Mouse (Mus musculus): ENCODE measurements around the gene Angptl4.

Gene Angptl4

GRCm38 (mm10) chr17:33804205-33804604, 22.6 kb upstream of the Angptl4 start:
- no peak for DNase-seq (ENCODE audit: low spot score)

GRCm38 (mm10) chr17:33802221-33802620, 20.6 kb upstream of the Angptl4 start:
- DNase-seq (ENCODE audit: low spot score): peak; percentile 57

DNA sequence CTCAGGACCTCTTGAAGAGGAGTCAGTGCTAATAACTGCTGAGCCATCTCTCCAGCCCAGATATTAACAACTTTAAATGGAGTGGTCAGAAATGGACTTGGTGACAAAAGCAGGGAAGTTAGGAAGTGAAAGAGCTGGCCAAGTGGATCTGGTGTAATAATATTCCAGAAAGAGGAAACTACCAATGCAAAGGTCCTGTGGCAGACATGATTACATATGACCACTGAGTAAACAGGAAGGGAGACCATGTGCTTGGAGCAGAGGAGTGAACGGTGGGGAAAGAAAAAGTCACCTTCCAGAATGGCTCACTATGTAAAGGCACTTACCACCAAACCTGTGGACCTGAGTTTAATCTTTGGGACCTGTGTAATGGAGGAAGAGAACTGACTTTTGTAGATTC, 17.6 kb upstream of the Angptl4 start:
- no peak for DNase-seq (ENCODE audit: low spot score)

GRCm38 (mm10) chr17:33798306-33798705, 16.7 kb upstream of the Angptl4 start:
- DNase-seq (ENCODE audit: low spot score): peak; percentile 81

DNA sequence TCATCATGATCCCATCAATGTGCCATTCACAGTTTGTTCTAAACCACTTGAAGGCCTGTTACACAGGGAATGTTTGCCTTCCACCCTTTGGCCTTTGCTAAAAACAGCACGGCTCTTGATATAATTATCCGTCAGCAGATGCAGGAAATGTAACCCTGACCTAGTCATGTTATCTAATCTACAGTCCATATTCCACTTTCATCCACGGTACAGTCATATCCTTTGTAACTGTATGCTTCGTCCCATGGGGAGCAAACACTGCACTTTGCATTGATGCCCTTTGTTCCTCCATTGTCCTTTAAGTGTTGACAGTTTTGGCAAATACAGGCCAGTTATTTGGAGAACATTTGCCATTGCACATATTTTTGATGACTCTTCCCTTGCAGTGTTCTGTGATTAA, 7.1 kb upstream of the Angptl4 start:
- peak; percentile 53 for DNase-seq (ENCODE audit: low spot score)

DNA sequence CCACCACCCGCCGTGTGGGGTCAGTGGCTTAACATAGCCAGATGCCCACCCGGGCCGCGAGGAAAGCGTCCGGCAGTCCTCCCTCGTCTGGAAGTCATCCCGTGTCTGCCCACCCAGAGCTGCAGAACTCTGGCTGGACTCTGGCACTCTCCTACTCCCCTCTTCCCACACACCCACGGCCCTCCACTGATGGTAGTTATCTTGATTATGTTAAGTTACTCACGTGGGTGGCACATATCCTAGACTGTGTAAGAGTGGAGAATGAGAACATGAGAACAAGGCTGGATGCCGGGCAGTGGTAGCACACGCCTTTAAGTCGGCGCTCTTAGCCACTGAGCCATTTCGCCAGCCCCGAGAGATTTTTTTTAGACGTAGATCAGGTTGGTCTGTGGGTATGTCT, 4.7 kb upstream of the Angptl4 start:
- no peak for DNase-seq (ENCODE audit: low spot score)

DNA sequence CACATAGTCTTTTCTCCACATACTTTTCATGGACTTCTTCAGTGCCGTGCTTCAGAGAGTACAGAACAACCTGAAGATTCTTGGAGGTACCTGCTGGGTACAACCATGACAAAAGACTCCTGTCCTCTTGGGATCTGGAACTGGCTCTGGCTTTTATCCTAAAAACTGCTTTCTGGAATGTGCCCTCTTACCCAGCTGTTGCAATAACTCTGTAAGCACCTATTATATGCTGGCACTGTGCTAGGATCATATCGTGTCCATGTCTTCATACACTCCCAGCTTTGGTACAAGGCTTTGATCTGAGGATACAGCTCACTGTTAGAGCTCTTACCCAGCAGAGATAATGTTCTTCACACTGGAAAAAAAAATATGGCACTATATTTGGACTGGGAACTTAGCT, 3.3 kb upstream of the Angptl4 start:
- DNase-seq (ENCODE audit: low spot score): peak; percentile 52

- peak; percentile 97 for DNase-seq (ENCODE audit: low spot score)
Observed at GRCm38 (mm10) chr17:33783408-33783807, 1.8 kb upstream of the Angptl4 start.

DNA sequence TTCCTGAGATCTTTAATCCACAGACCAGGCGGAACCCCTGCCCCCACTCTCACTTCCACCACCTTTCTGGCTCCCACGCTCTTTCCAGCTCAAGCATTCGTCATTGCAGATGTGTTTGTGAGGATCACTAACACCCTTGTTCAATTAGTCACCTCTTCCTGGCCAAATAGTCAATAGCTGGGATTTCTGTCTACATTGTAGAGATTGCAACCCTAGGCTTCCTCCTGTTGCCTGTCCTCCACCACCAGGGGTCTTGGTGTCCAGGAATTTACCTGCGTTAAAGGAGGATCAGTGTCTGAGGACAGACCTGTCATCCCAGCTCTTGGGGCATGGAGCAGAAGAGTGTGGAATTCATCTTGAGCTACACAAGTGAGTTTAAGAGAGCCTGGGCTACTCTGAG, 437 bp upstream of the Angptl4 start:
- DNase-seq (ENCODE audit: low spot score): no peak

- DNase-seq (ENCODE audit: low spot score): peak; percentile 90
Observed at GRCm38 (mm10) chr17:33780431-33780830, 1.2 kb downstream of the Angptl4 start.

DNA sequence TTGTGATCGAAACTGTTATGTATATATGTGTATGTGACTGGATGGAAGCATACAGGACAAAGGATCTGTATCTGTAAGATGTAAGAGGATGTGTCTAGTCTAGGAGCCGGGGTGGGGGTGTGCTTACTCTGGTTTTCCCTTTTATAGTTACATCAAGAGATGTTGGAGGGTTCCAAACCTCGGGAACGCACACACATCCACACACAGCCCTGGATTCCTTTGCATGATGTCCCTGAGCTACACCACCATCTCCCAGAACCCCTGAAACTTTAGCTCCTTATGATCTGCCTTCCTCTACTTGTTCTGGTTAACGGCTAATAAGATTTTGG, 1.7 kb downstream of the Angptl4 start:
- no peak for DNase-seq (ENCODE audit: low spot score)

DNA sequence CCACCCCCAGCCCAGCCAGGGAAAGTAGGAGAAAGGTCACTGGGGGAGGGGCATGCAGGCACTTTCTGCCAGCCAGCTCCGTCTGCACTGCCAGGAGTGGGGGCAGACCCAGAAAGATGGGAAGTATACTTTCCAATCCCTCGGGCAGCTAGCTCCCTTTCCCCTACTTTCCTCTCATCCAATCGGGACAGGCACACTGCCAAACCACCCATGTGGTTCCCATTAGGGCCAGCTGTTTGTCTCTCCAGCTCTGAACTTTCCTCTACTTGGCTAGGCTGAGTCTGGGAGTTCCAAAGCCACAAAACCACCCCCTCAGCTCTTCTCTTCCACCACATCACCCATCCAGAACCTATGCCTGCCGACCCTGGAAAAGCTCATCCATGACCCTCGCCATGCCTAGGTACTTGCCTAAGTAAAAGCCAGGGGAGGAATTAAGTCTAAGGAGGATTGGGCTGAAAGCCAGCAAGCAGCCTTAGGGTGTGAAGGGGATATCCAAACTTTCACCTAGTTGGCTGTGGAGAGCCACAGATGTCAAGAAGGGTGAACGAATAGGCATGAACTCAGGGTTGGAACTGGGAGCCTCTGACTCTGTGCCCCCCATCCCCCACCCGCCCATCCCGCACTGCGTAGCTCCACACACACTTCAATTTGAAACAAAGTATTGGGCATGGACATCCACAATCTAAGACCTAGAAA, 2.2 kb downstream of the Angptl4 start:
- DNase-seq (ENCODE audit: low spot score): peak; percentile 100

- DNase-seq (ENCODE audit: low spot score): no peak
Observed at GRCm38 (mm10) chr17:33775287-33775686, 6.3 kb downstream of the Angptl4 start.

DNA sequence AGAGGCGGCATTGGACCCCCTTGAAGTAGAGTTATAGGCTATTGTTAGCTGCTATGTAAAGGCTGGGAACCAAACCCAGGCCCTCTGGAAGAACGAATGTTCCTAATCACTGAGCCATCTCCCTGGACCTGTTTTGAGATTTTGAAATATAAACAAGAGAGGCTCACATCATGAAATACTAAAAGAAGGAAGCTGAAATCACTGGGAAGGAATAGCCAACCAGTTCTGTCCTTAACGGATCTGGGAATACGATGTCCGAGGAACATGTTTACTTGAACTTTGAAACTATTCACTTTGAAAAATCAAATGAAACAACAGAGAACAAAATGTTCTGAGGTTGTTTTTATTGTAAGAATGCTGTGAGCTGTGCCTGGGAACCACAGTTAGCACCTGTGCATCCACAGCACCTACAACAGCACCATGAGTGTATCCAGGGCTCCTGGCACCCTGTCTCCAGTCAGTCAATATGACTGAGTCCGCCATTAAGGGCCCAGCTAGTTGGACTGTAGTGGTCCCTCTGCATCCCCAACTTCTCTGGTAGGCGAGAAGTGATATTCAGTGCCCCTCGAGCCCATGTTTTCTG, 7.0 kb downstream of the Angptl4 start:
- DNase-seq (ENCODE audit: low spot score): peak; percentile 66

GRCm38 (mm10) chr17:33773871-33774572, 7.6 kb downstream of the Angptl4 start:
- peak; percentile 70 for DNase-seq (ENCODE audit: low spot score)

DNA sequence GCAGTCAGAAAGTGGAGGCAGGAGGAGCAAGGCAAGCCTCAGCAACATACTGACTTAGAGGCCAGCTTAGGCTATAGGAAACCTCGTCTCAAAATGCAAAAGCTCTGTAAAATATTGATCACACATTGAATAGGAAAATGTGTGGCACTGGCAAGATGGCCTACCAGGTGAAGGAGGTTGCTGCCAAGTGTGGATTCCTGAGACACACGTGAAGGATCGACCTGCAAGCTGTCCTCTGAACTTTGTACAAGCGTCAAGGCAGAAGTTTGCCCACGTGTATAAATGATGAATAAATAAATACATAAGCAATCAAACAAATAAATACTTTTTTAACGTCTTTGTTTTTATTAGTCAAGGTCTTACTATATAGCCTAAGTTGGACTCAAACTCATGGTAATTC, 8.2 kb downstream of the Angptl4 start:
- DNase-seq (ENCODE audit: low spot score): no peak

DNA sequence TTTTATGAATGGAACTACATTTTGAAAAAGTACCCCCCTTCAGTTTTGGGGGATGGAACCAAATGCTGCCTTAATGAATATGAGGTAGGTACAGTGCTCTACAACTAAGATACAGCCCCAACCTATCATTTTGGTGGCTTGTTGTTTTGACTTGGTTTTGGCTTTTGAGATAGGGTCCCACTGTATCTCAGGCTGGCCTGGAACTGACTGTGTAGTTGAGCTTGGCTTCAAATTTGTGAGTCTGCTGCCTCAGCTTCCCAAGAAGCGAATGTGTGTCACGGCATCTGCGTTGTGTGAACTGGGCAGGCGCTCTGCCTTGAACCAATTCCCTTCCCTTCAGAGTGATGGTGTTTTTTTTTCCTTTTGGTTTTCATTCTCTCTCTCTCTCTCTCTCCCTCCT, 10.0 kb downstream of the Angptl4 start:
- no peak for DNase-seq (ENCODE audit: low spot score)

DNA sequence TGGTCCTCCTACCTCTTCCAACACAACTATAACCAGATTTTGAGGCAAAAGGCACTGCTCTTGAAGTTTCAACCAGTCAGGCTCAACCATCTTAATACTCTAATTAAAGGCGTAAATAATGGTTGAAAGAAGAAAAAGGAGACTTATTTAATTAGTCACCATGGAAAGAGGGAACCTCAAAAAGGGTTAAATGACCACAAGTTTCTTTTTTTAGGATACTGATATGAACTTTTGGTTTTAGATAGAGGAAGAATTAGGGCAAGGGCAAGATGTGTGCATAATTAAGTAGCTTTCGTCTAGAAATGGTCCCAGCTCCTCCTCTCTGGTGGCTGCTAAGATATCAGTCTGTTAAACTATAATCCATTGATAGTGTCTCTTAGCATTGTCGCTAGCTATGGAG, 15.2 kb downstream of the Angptl4 start:
- no peak for DNase-seq (ENCODE audit: low spot score)

DNA sequence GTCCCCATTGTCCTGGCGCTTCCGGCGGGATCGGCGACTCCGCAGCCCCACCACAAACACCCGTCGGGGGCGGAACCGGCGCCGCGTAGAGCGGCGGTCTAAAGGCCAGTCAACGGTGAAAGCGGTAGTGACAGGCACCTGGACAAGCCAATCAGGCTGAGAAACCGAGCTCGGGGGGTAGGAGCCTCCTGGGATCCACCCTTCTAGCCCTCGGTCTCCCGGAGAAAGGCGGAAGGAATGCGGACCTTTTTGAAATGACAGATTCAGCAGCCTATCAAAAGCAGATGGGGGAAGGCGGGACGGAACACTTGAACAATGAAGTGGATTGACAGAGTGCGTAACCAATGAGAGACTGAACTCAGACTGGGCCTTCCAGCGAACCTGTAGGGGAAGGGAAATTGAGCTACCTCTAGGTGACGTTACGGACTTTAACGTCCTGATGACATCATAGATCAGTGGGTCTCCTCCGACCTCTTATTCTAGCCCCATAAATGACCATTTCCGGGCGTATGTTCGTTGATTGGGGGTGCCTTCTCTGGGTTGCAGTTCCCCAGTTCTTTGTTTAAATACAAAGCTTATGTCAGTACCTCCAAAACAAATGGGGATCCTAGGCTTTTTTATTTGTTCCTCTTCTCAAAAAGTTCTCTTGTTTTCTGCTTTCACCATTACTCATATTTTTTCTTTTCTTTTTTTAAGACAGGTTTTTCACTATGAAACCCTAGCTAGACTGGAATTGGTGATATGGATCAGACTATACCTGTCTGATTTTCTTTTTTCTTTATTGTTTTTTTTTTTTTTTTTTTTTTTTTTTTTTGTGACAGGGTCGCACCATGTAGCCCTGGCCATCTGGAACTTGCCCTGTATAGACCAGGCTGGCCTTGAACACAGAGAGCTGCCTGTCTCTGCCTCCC, 21.1 kb downstream of the Angptl4 start, which contains the start of gene Rab11b:
Rab11b (minus strand) TSS at position 276 of the 911 bp plus-strand sequence.
- DNase-seq (ENCODE audit: low spot score): peak; percentile 100

DNA sequence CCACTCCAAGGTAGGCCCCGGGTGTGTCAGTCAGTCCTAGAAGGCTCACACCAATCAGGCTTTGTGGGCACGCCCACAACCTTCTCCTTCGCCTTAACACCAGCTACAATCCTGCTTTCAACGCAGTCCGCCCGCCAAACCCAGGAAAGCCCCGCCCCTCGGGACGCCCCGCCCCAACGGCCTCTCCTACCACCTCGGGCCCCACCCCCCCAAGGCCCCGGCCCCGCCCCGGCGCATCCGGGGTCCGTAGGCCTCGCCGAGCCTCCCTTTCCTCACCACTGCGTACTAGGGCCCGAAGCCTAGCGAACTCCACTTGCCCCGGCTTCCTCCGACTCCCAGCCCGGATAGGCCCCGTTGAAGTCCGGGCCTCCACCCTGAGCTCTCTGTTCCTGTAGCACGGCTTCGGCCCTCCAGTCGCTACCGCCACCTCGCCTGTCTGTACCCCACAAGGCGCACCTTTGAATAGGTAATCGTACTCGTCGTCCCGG, 21.8 kb downstream of the Angptl4 start:
- peak; percentile 96 for DNase-seq (ENCODE audit: low spot score)

DNA sequence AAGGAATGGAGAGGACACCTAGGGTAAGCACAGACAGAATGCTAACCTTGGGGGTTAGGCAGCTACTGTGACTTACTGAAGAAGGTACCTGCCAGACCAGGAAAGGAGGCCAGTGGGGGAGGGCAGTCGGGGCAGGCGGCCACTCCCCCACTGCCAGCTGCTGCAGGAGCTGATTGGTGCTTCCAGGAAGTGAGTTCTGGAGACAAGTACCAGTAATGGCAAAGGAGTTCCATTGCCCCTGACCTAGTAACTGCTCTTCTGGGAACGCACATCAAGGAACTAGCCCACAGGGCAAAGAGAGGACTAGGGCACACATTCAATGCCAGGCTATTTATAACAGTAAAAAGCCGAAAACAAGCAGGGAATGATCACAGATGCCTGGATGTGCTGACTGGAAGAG, 24.4 kb downstream of the Angptl4 start:
- DNase-seq (ENCODE audit: low spot score): peak; percentile 93

- DNase-seq (ENCODE audit: low spot score): peak; percentile 97
Observed at GRCm38 (mm10) chr17:33756108-33756790, 25.4 kb downstream of the Angptl4 start.

Data from adipocyte (in vitro differentiated cells).